Mouse (Mus musculus) limb, embryonic 10.5 days (tissue): ENCODE data around the gene Anks6. TPM values are rescaled to one million over a fixed set of nuclear protein-coding genes. Genes with fewer than 3 reads are reported as not detected.

Source experiments
- DNase-seq: peaks from one replicate; pipeline ENCODE4 v3.0.0-alpha.2; 2017; ENCODE audit warnings: low spot score
- H3K27ac ChIP-seq: fragments of 300-500 bp; sonication (generic); 2 replicates; pipeline ENCODE4 v1.5.1; 2016; ENCODE audit warnings: mild to moderate bottlenecking
- H3K27me3 ChIP-seq: fragments of 300-500 bp; sonication (generic); 2 replicates; pipeline ENCODE4 v1.6.1; 2016; ENCODE audit warnings: low read depth, mild to moderate bottlenecking; ENCODE audit not compliant: poor library complexity, severe bottlenecking
- H3K36me3 ChIP-seq: fragments of 300-500 bp; sonication (generic); 2 replicates; pipeline ENCODE4 v1.6.1; 2016; ENCODE audit warnings: mild to moderate bottlenecking, moderate library complexity
- H3K4me1 ChIP-seq: fragments of 300-500 bp; sonication (generic); 2 replicates; pipeline ENCODE4 v1.6.1; 2016
- H3K4me3 ChIP-seq: fragments of 300-500 bp; sonication (generic); 2 replicates; pipeline ENCODE4 v1.5.1; 2016; ENCODE audit warnings: mild to moderate bottlenecking, moderate library complexity
- H3K9me3 ChIP-seq: fragments of 300-500 bp; sonication (generic); replicated peaks from 2 replicates; pipeline ENCODE4 v1.6.1; 2016; ENCODE audit warnings: mild to moderate bottlenecking
- WGBS: fragments of 180-500 bp; shearing (Covaris S2); methylation state at CpG from one replicate; pipeline ENCODE4 v1.1.7; 2016; 5-methylcytosine and 5-hydroxymethylcytosine counted together
- polyA plus RNA-seq: library from polyadenylated mRNA; unstranded; fragments of >200 nt; fragmentation: Nextera tagmentation; extraction: Ambion mirVana; gene quantifications from 2 replicates; pipeline ENCODE4 v1.2.1, GENCODE M21; 2016

The Anks6 gene
- polyA plus RNA-seq, 1 experiment from 2014 or later: 4.4 TPM

- WGBS: 67% methylated on average over 13 of the region's 13 CpGs
- Histone ChIP-seq H3K36me3 (peaks cover 12% of the 10 kb centered on the region; the same call in 1 of the 2 replicates), H3K4me1 (peaks cover 13% of the 10 kb centered on the region), H3K27me3 (0 out of 2 replicates have a peak, but pooled peaks cover 7% of the 10 kb centered on the region), H3K4me3 (no peak overlapping the region), H3K9me3 (no peaks in the 10 kb centered on the region), H3K27ac (no peak overlapping the region; the same call in 1 of the 2 replicates)
- no peak for DNase-seq
Observed at GRCm38 (mm10) chr4:47036486-47037320, 20.5 kb downstream of the Anks6 start.

DNA sequence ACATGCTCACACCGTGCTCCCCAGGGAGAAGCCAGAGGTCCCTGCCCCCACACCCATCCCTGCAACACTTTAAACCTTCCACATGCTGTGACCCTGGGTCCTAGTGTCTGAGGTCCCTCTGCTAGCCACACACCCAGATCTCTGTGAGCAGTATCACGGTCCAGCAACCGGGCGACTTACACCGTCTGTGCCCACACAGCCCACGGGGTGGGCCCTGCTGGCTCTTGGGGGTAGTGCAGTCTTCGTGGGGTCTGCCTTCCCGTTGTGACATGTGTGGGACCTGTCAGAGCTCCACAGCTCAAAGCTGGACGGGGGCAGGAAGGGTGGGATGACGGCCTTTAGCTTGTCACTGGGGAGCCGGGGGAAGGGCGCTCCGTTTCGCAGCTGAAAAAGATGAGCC is 21.7 kb downstream of the Anks6 start:
- 78% methylated on average over 14 of the region's 14 CpGs for WGBS
- Histone ChIP-seq H3K36me3 (peaks cover 12% of the 10 kb centered on the region; the same call in 1 of the 2 replicates), H3K27me3 (peaks cover 19% of the 10 kb centered on the region; the same call in 1 of the 2 replicates), H3K27ac (no peak overlapping the region), H3K9me3 (no peaks in the 10 kb centered on the region), H3K4me1 (peaks cover 15% of the 10 kb centered on the region), H3K4me3 (no peak overlapping the region)
- DNase-seq: no peak

DNA sequence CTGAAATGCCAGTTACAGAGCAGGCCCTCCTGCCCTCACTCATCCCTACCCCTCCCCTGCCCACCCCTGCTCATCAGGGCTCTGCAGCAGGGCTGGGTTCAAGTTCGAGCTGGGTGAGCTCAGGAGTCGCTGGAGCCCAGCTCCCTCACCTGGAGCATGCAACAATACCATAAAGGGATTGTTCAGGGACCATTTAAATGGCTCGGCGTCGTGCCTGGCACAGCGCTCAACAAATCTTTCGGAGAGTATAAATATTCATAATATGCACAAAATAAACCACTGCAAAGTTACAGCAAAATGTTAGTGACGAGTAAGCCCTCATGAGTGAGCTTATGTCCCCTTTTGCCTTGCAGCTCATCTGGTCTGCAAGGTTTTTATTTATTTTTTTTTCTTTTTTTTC is 25.1 kb downstream of the Anks6 start:
- WGBS: 86% methylated on average over 8 of the region's 8 CpGs
- H3K27ac ChIP-seq: no peak overlapping the region
- H3K4me1 ChIP-seq: peaks cover 34% of the 10 kb centered on the region
- no peaks in the 10 kb centered on the region for H3K9me3 ChIP-seq
- peaks cover 23% of the 10 kb centered on the region; the same call in 1 of the 2 replicates for H3K27me3 ChIP-seq
- H3K4me3 ChIP-seq: no peak overlapping the region
- no peaks in the 10 kb centered on the region for H3K36me3 ChIP-seq
- DNase-seq: no peak

GRCm38 (mm10) chr4:47028791-47029190 is 28.4 kb downstream of the Anks6 start:
- H3K4me3 ChIP-seq: no peak overlapping the region
- peaks cover 43% of the 10 kb centered on the region for H3K27me3 ChIP-seq
- WGBS: 38% methylated on average over 5 of the region's 5 CpGs
- 0 out of 2 replicates have a peak, but pooled peaks cover 4% of the 10 kb centered on the region for H3K36me3 ChIP-seq
- H3K4me1 ChIP-seq: peaks cover 21% of the 10 kb centered on the region
- H3K9me3 ChIP-seq: no peaks in the 10 kb centered on the region
- peak; percentile 59 for DNase-seq
- H3K27ac ChIP-seq: 0 out of 2 replicates have a peak overlapping the region, but pooled peaks have one; percentile 14

- no peak for DNase-seq
- H3K36me3 ChIP-seq: 0 out of 2 replicates have a peak, but pooled peaks cover 4% of the 10 kb centered on the region
- H3K27me3 ChIP-seq: peaks cover 46% of the 10 kb centered on the region
- WGBS: 68% methylated on average over 6 of the region's 6 CpGs
- no peak overlapping the region for H3K27ac ChIP-seq
- H3K9me3 ChIP-seq: no peaks in the 10 kb centered on the region
- H3K4me1 ChIP-seq: peaks cover 6% of the 10 kb centered on the region
- no peak overlapping the region for H3K4me3 ChIP-seq
Observed at GRCm38 (mm10) chr4:47023949-47024348, 33.3 kb downstream of the Anks6 start.

- H3K4me3 ChIP-seq: no peak overlapping the region
- H3K27me3 ChIP-seq: peaks cover 46% of the 10 kb centered on the region
- H3K9me3 ChIP-seq: no peaks in the 10 kb centered on the region
- 86% methylated on average over 10 of the region's 10 CpGs for WGBS
- H3K36me3 ChIP-seq: 0 out of 2 replicates have a peak, but pooled peaks cover 4% of the 10 kb centered on the region
- H3K4me1 ChIP-seq: no peaks in the 10 kb centered on the region
- DNase-seq: no peak
- no peak overlapping the region for H3K27ac ChIP-seq
Observed at GRCm38 (mm10) chr4:47022804-47023603, 34.2 kb downstream of the Anks6 start.

GRCm38 (mm10) chr4:47020563-47020962 is 36.7 kb downstream of the Anks6 start:
- DNase-seq: peak; percentile 82
- Histone ChIP-seq H3K9me3 (no peaks in the 10 kb centered on the region), H3K27ac (no peak overlapping the region), H3K36me3 (0 out of 2 replicates have a peak, but pooled peaks cover 11% of the 10 kb centered on the region), H3K27me3 (peaks cover 31% of the 10 kb centered on the region), H3K4me3 (no peak overlapping the region), H3K4me1 (no peaks in the 10 kb centered on the region)
- WGBS: 16% methylated on average over 5 of the region's 5 CpGs

DNA sequence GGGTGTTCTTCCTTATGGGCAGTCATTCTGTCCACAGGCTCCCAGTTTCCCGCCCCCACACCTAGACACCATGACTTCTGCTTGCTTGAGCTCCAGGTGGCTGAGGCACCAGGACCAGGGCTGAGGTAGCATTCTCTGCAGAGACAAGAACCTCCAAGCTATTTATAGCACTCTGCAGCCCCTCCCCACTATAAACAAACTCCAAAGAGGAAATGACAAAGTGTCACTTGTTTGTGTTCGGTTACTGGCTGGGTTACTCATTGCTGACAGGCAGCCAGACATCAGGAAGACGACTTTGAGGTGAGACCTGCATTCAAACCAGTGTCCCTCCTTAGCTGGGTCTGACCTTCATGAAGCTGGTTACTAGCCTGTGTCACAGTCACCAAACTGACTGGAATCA is 42.1 kb downstream of the Anks6 start:
- WGBS: 46% methylated on average over 3 of the region's 3 CpGs
- no peak for DNase-seq

GRCm38 (mm10) chr4:47012476-47012875 is 44.8 kb downstream of the Anks6 start:
- 69% methylated on average over 10 of the region's 10 CpGs for WGBS
- Histone ChIP-seq H3K27ac (no peak overlapping the region), H3K27me3 (peaks cover 11% of the 10 kb centered on the region; the same call in 1 of the 2 replicates), H3K9me3 (no peaks in the 10 kb centered on the region), H3K4me1 (peaks cover 20% of the 10 kb centered on the region), H3K36me3 (0 out of 2 replicates have a peak, but pooled peaks cover 11% of the 10 kb centered on the region), H3K4me3 (no peak overlapping the region)
- no peak for DNase-seq

More for the DNA sequence above, 42.1 kb downstream of the Anks6 start:
- Histone ChIP-seq H3K27ac (no peak overlapping the region), H3K27me3 (peaks cover under 1% of the 10 kb centered on the region; the same call in 1 of the 2 replicates), H3K4me3 (no peak overlapping the region), H3K9me3 (no peaks in the 10 kb centered on the region), H3K36me3 (0 out of 2 replicates have a peak, but pooled peaks cover 11% of the 10 kb centered on the region), H3K4me1 (peaks cover 20% of the 10 kb centered on the region)

DNA sequence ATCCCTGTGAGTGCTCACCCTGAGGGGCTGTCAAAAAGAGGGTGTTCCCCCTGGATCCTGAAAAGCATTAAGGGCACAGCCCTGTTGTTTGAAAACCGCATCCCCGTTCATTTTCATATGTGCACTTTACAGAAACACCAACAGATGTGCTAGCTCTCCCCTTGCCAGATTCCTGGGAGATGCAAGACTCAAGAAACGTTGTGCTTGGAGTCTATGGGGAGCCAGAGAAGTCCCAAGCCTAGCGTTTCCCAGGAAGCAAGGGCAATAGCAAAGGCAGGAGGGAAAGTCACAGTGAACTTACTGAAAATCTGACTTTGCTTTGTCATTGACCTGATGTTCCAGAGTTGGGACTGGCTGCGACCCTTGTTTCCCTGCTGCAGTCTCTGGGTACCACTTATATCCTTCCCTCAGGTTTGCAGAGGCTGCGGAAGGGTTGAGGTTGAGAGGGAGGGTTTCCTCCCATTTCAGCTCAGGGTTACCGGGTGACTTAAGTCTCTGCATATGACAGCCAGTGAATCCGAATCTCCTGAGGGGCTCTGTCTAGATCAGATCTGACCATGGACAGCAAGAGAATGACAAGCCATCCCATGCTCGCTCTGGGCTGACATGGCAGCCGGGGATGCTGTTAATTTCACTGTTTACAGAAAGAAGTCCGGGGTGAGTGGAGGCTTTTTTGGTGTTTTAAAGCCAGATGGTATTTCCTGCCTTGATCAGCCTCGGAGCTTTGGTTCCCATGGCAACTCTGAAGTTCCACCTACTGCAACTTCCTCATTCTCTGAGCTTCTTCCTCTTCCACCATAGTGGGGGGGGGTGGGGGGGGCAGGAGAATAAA is 46.6 kb downstream of the Anks6 start:
- H3K27me3 ChIP-seq: peaks cover 11% of the 10 kb centered on the region; the same call in 1 of the 2 replicates
- no peak for DNase-seq
- H3K27ac ChIP-seq: no peak overlapping the region
- peaks cover 20% of the 10 kb centered on the region for H3K4me1 ChIP-seq
- no peaks in the 10 kb centered on the region for H3K36me3 ChIP-seq
- no peak overlapping the region for H3K4me3 ChIP-seq
- WGBS: 60% methylated on average over 12 of the region's 12 CpGs
- no peaks in the 10 kb centered on the region for H3K9me3 ChIP-seq

DNA sequence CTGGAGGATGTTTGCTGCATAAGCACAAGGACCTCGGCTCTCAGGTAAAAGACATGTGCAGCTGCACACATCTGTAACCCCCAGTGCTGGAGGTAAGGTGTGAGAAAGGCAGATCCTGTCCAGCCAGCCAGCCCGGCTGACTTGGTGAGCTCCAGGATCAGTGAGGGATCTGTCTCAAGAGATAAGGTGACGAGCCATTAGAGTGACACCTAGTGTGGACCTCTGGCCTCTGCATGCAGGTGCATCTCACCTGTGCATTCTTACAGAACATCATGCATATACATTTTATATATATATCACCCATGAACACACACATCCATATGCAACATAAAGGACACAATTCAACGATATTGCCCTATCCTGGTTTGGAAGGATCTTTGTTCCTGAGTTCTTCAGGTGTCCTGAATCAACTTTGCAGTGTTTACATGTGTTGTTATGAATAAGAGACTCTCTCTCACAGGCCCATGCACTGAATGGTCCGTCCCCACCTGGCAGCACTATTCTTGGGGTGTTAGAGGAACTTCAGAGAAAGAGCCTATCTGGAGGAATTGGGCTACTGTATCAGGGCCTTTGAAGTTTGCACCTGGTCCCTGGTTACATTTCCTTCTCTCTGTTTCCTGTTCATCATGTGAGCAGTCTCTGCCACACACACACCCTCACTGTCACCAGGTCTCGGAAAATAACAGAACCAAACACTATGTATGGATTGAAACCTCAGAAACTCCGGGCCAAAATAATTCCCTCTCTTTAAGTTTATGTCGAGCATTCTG is 56.4 kb downstream of the Anks6 start:
- WGBS: 72% methylated on average over 8 of the region's 8 CpGs
- Histone ChIP-seq H3K4me3 (no peak overlapping the region), H3K27ac (no peak overlapping the region), H3K4me1 (no peaks in the 10 kb centered on the region), H3K9me3 (no peaks in the 10 kb centered on the region), H3K36me3 (no peaks in the 10 kb centered on the region), H3K27me3 (peaks cover 8% of the 10 kb centered on the region)
- no peak for DNase-seq
